Mouse (Mus musculus): ENCODE data around the gene Wdr27.

The Wdr27 gene

GRCm38 (mm10) chr17:14826715-14827295, 116.2 kb downstream of the Wdr27 start:
- DNase-seq (ENCODE audit: inconsistent age in 2 of 2, low spot score in 1 of 2), result peak in 1 of 2 experiments; percentile 23

- DNase-seq (ENCODE audit: inconsistent age in 2 of 2, low spot score in 1 of 2), result peak; percentile 88 to 90
Observed at GRCm38 (mm10) chr17:14824938-14825337, 118.0 kb downstream of the Wdr27 start.

GRCm38 (mm10) chr17:14817975-14818374, 125.0 kb downstream of the Wdr27 start:
- DNase-seq (ENCODE audit: inconsistent age in 2 of 2, low spot score in 1 of 2), result no peak

GRCm38 (mm10) chr17:14816107-14816506, 126.9 kb downstream of the Wdr27 start:
- no peak for DNase-seq (ENCODE audit: inconsistent age in 2 of 2, low spot score in 1 of 2)

- no peak for DNase-seq (ENCODE audit: inconsistent age in 2 of 2, low spot score in 1 of 2)
Observed at GRCm38 (mm10) chr17:14815304-14815703, 127.7 kb downstream of the Wdr27 start.

GRCm38 (mm10) chr17:14812631-14813030, 130.3 kb downstream of the Wdr27 start:
- no peak for DNase-seq (ENCODE audit: inconsistent age in 2 of 2, low spot score in 1 of 2)

- no peak for DNase-seq (ENCODE audit: inconsistent age in 2 of 2, low spot score in 1 of 2)
Observed at GRCm38 (mm10) chr17:14812033-14812432, 130.9 kb downstream of the Wdr27 start.

GRCm38 (mm10) chr17:14806808-14807207, 136.2 kb downstream of the Wdr27 start:
- no peak for DNase-seq (ENCODE audit: inconsistent age in 2 of 2, low spot score in 1 of 2)

- no peak for DNase-seq (ENCODE audit: inconsistent age in 2 of 2, low spot score in 1 of 2)
Observed at GRCm38 (mm10) chr17:14799243-14799642, 143.7 kb downstream of the Wdr27 start.

GRCm38 (mm10) chr17:14795074-14795473, 147.9 kb downstream of the Wdr27 start:
- DNase-seq (ENCODE audit: inconsistent age in 2 of 2, low spot score in 1 of 2), result no peak

- peak in 1 of 2 experiments; percentile 52 for DNase-seq (ENCODE audit: inconsistent age in 2 of 2, low spot score in 1 of 2)
Observed at GRCm38 (mm10) chr17:14779356-14779755, 163.6 kb downstream of the Wdr27 start.

- DNase-seq (ENCODE audit: inconsistent age in 2 of 2, low spot score in 1 of 2), result no peak
Observed at GRCm38 (mm10) chr17:14771339-14771738, 171.6 kb downstream of the Wdr27 start.

GRCm38 (mm10) chr17:14770377-14770776, 172.6 kb downstream of the Wdr27 start:
- no peak for DNase-seq (ENCODE audit: inconsistent age in 2 of 2, low spot score in 1 of 2)

Measured in adrenal gland, adult (tissue).